Mouse (Mus musculus) heart, postnatal 36 days (tissue): ENCODE measurements at regions not wholly inside any gene's neighbourhood (a gene's known extent, or its start where the extent isn't known, plus 50 kb on each side); places are given as distances from the start of the nearest gene placed in this dataset.
A peak's percentile ranks its signal among the peaks of the same experiment; 100 is the strongest.

ENCODE experiments used
- DNase-seq, 2 experiments: peaks; one replicate each; pipeline ENCODE4 v3.0.0; 2021 to 2022
- intact Hi-C: fragments of 180-260 bp; cut with DNase I; formaldehyde crosslinking; loops from one replicate; pipeline ENCODE4 v1.15.1; 2025

DNA sequence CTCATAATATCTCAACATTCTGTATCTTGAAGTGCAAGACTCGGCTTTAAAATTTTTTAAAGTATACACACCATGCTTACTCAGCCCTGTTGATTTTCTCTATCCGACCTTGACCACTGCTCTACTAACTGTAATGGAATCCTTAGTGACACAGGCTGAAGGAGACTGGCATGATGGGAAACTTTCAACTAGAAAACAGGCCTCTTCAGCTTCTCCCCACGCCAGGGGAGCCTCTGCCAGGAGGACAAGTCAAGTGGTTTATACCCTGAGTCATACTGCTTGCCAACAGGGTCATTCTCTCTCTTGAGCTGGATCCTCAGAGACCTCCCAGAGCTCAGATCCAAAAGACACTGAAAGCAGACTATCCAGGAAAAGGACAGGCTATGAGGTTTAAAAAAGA lies 245.7 kb downstream of the Ptprc start:
- DNase-seq: no peak
- intact Hi-C loops: loop anchor here (10.0 kb wide), 1 partner anchor 1805 kb away; no protein-coding TSS in a partner anchor

DNA sequence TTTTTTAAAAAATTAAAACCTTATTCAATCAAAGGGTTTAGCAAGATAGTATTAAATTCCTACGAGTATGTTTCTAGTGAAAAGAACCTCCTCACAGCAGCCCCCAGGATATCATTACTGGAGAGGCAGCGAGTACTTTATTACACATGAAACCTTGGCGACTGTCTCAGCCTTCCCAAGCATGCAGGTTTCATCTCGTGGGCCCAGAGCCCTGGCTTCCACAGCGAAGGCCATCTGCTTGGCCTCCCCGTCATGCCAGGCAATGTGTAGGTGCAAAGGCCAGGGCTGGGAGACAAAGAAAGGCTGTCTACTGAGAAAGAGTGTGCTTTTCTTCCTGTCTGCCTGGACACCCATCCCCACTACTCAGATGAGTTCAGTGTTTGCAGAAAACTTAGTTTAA lies 247.0 kb downstream of the Ptprc start:
- DNase-seq: peak in 1 of 2 experiments; percentile 10
- intact Hi-C loops: loop anchor here (10.0 kb wide), 1 partner anchor 1804 kb away; no protein-coding TSS in a partner anchor

DNA sequence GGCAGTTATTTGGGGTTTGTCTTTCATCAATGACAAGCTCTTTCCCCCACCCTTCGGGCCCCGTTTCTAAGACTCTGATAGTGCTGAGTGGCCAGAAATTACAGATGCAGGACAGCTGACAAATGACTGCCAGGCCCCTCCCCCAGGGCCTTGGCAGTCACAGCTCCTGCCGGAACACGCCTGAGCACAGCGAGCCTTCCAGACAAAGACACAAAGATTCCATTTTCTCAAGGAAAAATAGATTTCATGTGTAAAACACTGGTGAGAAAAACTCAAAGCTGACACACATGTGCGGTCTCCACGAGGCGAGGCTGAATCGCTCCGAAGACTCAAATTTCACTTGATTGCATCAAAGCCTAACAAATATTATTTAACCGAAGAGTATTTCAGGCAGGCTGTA lies 247.6 kb downstream of the Ptprc start:
- peak; percentile 52 to 56 for DNase-seq
- intact Hi-C loops: loop anchor here (2.0 to 10.0 kb wide), 2 partner anchors 27 to 1803 kb away; no protein-coding TSS in a partner anchor

DNA sequence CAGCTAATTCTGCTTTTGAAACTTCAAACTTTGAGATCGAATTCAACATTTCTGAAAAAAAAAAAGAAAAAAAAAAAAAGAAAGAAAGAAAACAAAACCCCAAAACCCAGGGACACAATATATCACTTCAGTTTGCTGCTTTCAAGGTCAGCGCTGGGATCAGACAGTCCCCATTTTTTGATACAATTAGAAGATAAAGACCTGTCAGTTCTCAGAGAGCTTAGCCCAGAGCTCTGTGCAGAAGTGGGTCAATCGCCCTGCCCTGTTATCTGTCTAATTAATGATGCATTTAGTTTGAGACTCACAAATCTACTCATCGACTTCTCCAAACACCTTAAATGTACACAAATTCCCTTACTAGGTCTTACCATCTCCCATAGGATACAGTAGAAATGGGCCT lies 249.2 kb downstream of the Ptprc start:
- intact Hi-C loops: loop anchor here (2.0 to 10.0 kb wide), 2 partner anchors 26 to 1802 kb away; no protein-coding TSS in a partner anchor
- no peak for DNase-seq

DNA sequence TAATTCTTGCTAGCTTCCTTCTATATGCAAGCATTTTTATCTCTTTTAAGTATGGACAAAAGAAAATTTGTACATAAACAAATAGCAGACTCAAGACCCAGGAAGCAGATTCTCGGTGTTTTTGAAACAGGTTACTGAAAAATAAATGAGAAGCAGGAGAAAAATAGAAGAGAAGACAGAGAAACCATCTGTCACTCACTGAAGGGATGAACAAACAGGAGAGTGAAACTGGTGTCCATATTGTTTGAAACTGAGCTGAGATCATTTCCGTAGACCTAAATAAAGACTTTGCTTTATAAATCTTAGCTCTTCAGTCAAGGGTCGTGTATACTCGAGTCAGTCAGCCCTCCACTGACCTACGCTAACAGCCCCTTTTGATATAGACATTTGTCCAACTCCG lies 251.4 kb downstream of the Ptprc start:
- intact Hi-C loops: loop anchor here (10.0 kb wide), 1 partner anchor 1799 kb away; no protein-coding TSS in a partner anchor
- no peak for DNase-seq

DNA sequence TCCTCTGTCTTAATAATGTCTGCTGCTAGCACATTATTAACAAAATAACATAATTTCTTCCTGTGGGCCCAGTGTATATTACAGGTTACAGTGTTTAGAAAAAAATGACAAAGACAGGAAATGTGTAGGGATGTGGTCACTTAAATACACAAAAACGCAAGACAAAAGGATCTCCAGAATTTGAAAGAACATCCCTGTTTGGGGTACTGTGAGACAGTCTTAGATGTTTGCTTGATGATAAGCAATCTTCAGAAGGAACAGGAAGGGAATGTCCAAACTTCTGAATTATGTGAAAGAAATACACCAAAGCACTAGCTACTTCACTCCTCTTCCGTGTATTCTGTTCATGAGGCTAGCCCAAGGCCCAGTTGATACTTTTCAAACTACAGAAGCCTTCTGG lies 251.8 kb downstream of the Ptprc start:
- intact Hi-C loops: loop anchor here (10.0 kb wide), 1 partner anchor 1799 kb away; no protein-coding TSS in a partner anchor

DNA sequence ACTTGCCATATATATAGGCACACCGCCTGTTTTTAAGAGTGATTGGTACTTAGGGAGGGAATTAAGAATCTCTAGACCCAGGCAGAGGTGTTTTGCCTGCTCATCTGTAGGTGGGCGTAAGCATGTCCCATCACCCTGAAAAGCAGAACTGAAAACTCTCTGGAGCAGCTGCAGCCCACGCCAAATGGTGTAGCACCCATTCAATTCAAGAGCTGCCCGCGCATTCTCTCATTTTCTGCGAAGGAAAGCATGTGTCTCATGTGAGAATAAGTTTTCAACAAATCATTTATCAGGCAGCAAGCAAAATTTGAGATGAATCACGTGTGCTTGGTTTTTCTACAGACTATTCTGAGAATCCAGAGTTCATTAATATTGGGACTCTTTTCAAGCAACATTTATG lies 252.7 kb downstream of the Ptprc start:
- intact Hi-C loops: loop anchor here (10.0 kb wide), 1 partner anchor 1798 kb away; no protein-coding TSS in a partner anchor
- no peak for DNase-seq

More for the DNA sequence above, 251.8 kb downstream of the Ptprc start:
- no peak for DNase-seq

DNA sequence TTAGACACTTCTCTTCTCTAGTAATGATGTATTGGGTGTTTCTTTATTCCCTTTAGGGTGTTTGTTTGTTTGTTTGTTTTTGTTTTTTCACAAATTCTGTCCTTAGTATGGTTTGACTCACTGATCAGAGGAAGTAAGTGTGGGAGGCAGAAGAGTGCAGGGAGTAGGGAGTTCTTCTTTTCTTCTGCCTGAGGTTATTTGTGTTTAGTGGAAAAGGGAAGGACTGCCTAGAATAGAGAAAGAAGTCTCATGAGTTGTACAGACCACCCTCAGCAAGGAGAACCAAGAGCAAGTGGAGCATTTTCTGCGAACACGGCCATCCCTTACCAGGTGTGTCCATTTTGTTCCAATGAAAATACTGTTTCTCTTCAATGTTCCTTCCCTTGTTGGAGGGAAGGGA lies 253.9 kb downstream of the Ptprc start:
- intact Hi-C loops: loop anchor here (10.0 kb wide), 1 partner anchor 1797 kb away; no protein-coding TSS in a partner anchor
- no peak for DNase-seq

DNA sequence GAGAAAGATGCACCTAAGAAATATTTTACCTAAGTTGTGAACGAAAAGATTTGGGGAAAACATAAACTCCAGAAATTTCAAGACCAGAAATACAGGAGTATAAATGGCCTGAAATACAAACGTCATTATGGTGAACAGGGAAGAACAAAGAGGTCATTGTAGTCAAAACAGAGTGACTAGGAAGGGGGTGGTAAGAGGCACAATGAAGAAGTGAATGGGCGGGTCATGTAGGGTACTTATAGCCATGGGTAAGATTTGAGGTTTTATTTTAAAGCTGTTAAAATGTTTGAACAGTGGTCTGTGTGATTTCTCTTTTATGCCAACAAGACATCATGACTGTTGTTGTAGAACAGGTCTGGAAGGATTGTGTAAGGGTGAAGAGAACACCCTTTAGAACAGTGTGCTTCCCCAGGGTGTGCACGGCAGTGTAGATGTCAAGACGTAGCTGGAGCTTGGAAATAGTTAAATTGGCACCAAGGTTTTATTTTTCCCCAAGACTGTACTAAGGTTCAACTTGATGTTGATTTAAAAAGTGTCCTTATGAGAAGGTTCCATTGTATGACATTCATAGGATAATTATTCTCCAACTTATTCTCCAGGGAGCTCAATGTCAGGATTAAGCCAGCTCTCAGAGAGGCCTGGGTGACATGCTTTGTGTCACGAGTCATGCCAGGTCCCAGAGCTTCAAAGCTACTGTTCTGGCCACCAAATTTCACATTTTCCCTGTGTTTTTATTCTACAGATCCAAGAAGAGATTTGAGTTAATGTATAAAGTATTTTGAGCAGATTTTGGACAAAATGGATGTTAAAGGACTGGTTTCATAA lies 255.6 kb downstream of the Ptprc start:
- intact Hi-C loops: loop anchor here (10.0 kb wide), 1 partner anchor 1795 kb away; no protein-coding TSS in a partner anchor
- no peak for DNase-seq

DNA sequence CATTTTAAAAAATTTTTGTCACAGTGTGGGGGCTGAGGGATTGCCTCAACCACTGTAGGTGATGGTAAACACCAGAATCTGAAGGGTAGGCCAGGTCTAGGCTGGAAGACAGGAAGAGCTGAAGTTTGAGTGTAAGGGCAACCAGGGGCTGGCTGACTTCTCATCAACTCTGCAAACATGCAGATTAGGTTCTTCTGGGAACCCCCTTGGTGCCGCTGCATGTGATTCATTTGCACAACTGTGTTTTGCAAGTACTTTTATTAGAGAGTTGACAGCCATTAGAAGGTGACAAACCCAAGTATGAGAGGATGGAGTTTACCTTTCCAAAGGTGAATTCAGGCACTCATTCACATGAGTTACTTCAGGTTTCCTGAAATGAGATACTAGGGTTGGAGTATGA lies 258.1 kb downstream of the Ptprc start:
- intact Hi-C loops: no loop called here
- DNase-seq: no peak

DNA sequence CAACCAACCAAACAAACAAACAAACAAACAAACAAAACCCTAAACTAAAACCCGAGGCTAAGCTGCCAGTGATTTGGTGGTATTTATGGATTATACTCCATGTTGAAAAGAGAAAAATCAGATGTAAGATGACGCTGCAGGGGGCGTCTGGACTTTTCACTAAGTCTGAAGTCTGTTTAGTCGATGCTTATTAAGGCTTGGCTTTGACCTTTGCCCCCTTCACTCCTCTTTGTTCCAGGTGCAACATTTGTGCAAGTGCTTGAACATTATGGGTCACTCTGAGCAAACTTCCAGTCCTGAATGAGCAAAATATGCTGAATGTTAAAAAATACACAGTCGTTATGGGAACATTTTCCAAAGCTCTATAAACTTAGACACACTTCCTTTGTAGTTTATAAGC lies 268.6 kb downstream of the Ptprc start:
- no peak for DNase-seq
- intact Hi-C loops: no loop called here

DNA sequence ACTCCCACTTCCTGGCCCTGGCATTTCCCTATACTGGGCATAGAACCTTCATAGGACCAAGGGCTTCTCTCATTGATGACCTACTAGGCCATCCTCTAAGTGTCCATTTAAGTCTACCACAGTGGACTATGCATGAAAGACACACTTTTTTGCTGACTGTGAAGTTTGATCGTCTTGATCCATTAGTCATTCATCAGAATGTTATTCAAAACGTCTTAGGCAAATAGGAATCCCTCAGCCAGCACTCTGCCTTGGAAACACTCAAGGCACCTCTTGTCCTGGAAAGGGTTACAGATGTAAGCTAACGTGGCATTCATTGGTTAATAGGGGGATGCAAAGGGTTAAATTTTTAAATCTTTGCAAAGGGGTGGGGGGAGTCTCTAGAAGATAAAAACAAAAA lies 269.0 kb downstream of the Ptprc start:
- DNase-seq: no peak
- intact Hi-C loops: no loop called here

DNA sequence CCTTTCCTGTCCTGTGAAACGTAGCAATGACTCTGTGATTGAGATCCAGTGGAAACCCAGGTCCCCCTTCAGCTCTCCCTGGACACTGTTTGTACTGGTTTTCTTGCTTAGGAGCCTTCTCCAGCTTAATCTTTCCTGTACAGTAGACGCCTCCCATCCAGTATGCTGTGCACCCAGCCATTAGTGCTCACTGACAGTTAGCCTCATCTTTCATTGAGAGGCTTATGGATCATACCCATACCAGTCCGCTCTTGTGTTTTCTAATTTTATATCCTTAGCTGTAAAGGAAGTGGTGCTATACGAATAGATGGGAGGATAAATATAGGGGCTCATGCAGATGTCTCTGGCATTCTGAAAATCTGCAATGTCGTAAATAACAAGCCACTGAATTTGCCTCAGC lies 269.9 kb downstream of the Ptprc start:
- intact Hi-C loops: no loop called here
- DNase-seq: no peak

DNA sequence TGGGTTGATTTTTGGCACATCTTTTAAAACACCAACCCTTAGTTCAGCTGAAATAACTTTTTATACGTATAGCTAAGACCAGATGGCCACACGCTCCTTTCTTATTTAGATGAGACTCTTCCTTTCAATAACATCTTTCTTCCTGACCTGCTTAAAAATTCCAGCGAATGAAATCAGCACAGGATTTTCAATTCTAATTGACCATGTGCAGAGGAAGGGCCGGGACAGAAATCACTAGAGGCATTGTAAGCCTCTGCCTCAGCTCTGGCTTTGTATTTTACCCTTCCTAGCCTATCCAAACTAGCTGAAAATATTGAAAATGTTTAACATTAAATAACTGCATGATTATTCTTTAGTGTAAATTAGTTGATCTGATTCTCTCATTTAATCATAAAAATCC lies 272.2 kb downstream of the Ptprc start:
- intact Hi-C loops: loop anchor here (5.0 kb wide), 1 partner anchor 246 kb away; no protein-coding TSS in a partner anchor
- no peak for DNase-seq

DNA sequence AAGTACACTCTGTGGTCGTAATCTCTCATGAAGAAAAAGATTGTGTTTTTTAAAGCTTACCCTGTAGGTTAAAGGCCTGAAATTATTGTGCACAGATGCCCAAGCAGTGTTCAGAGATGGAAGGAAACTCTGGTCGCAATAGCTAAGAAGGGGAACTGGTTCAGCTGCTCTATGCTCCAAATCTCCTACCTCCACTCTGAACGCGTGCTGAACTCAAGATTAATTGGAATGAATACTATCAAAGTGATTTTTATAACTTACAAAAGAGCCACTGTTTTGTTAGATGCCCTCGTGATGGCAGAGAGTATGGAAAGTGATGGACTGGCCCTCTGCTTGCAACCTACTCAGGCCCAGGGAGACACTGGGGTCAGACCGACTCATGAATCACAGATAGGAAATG lies 272.6 kb downstream of the Ptprc start:
- intact Hi-C loops: loop anchor here (5.0 kb wide), 1 partner anchor 246 kb away; no protein-coding TSS in a partner anchor
- no peak for DNase-seq

DNA sequence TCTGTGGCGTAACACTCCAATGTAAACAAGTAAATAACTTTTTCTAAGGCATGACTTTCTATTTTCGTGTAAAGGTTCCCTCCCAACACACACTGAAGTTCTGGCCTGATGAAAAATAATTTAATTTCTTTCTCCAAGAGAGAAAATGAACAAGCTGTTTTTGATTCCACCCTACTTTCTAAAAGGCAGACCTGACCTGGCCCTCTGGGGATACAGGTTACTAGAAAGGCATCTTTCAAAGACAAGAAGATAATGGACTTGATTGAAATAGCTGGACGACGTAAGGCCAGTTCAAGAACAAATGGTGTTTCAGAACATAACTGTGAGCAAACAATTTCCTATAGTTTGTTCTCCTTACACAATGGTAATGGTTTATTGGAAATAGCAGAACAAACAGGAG lies 273.5 kb downstream of the Ptprc start:
- intact Hi-C loops: loop anchor here (2.0 to 5.0 kb wide), 2 partner anchors 25 to 245 kb away; no protein-coding TSS in a partner anchor

DNA sequence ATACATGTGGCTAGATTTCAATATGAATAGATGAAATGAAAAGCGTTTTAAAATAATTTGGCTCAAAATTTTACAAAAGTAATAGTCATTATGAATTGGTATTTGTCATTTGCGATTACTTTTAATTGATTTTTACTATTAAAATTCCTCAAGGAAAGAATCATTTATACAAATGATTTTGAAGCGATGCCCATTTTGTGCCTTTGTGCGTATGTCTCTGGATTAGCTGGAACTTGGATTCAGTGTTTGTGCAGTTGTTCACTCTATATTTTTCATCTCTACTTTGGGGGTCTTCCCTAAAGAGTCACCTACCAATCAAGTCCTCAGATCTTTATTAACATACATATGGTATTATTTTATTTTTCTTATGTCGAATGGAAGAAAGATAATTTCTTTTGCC lies 274.3 kb downstream of the Ptprc start:
- DNase-seq: no peak
- intact Hi-C loops: loop anchor here (2.0 to 5.0 kb wide), 2 partner anchors 26 to 244 kb away; no protein-coding TSS in a partner anchor

More for the DNA sequence above, 273.5 kb downstream of the Ptprc start:
- no peak for DNase-seq

DNA sequence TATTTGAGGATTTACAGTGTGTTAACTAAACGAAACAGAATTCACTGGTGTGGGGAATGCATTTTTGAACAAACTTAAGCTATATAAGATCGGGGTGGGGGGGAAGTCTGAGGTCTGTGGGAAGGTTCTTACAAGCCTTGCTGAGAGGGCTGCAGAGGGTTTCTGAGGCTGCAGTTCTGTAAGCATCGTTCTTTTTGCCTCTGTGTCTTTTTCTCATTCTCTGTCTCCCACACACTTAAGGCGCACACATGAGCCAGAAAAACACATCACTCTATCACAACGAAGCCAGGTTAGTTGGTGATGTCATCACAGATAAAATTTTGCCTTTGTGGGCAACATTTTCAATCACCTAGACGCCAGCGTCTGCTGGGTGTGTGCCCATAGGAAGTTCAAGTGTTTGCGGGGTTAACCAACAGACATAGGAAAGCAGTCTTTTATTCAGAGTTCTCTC lies 274.9 kb downstream of the Ptprc start:
- intact Hi-C loops: loop anchor here (2.0 to 5.0 kb wide), 2 partner anchors 26 to 243 kb away; no protein-coding TSS in a partner anchor
- peak; percentile 11 to 35 for DNase-seq

DNA sequence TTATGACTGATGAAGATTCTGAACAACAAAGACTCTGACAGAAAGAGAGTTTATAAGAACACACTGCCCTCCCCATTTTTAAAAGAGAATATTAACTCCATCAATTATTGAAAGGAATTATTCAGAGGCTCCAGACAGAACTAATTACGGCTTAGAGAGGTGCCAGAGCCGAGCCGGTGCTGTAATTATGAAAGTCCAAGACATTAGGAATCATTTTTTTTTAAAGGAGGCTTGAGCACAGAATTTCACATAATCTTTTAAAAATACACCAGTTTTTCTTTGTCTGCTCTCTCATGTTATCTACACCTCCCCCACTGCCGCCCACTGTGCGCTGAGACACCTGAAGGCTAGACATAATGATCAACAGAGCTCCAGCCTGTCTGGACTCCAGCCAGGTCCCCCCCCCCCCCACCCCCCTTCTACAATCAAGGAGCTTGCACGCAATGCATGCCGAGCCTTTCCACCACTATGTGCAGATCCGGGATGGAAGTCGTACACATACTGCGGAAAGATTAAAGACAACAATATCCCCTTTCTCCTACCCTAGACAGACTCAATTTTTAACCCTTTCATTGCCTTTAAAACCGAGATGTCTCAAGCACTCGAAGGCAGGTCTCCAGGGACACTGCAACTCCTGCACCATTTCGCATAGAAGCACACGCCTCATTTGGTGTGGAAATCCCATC lies 275.4 kb downstream of the Ptprc start:
- DNase-seq: peak; percentile 31 to 58
- intact Hi-C loops: loop anchor here (2.0 to 5.0 kb wide), 4 partner anchors 27 to 308 kb away; no protein-coding TSS in a partner anchor

DNA sequence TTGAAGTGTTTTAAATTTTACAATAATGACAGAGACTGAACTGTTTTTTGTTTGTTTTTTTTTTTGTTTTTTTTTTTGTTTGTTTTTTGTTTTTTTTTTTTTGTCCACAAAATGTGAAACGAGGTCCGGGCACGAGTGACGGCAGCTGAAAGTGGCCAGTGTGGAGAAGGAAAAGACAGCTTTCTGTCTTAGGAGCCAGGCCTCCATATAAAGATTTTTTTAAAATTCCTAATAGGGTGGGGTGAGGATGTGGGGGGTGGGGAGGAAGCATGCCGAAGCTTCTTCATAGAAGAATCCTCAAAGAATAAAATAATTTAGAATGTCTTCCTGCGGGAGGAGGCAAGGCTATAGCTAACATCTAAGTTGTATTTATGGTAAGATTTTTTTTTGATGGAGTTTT lies 276.2 kb downstream of the Ptprc start:
- no peak for DNase-seq
- intact Hi-C loops: loop anchor here (2.0 to 5.0 kb wide), 2 partner anchors 145 to 307 kb away; no protein-coding TSS in a partner anchor

DNA sequence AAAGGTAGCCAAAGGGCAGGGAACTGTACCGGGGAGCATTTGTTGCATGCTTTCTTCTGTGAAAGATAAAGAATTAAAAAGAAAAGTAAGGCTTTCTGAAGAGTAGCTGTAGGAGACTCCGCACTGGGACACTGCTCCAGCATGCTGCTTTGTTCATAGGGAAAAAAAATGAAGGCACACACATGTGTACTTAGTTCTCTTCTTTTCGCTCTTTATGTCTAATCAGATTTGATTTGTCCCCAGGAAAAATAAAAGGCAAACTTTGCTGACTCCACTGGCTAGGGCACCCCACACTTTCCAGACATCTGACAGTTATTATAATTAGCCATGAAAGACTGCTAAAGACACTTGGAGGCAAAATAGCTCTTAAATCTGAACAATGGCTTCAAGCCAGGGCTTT lies 276.6 kb downstream of the Ptprc start:
- intact Hi-C loops: loop anchor here (2.0 to 5.0 kb wide), 2 partner anchors 146 to 307 kb away; no protein-coding TSS in a partner anchor
- peak in 1 of 2 experiments; percentile 10 for DNase-seq
